Mouse (Mus musculus) ES-CJ7 (cell line): ENCODE data around the gene Ppp1r14c.
"Not testable (repeated sequence)": the region's sequence is repeated elsewhere in the genome, so short reads cannot be mapped to it uniquely, and the experiment has no call there.

Source experiments
- DNase-seq: peaks from one replicate; pipeline ENCODE4 v3.0.0; 2011; ENCODE audit warnings: low read depth, low spot score

Gene Ppp1r14c

GRCm38 (mm10) chr10:3466135-3466626, 100.3 kb downstream of the Ppp1r14c start:
- DNase-seq = no peak

GRCm38 (mm10) chr10:3468590-3468989, 102.7 kb downstream of the Ppp1r14c start:
- DNase-seq = no peak

GRCm38 (mm10) chr10:3476611-3477010, 110.8 kb downstream of the Ppp1r14c start:
- DNase-seq = no peak

DNA sequence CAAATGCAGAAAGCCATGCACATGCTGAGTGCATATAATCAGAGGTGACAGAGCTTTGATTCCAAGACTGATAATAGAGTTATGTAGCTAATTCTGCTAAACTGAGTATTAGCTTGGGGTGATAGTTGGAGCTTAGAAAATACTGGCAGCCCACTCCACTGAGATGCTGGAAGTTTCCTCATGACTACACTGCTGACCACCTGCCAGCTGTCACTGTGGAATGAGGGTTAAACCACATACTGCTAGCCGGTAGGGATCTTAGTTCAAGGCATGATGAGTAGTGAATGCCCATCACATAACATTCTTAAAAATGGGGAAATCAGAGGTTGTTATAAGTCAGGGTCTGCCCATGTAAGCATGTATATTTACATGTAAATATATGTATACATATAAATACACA, 113.9 kb downstream of the Ppp1r14c start:
- no peak for DNase-seq

DNA sequence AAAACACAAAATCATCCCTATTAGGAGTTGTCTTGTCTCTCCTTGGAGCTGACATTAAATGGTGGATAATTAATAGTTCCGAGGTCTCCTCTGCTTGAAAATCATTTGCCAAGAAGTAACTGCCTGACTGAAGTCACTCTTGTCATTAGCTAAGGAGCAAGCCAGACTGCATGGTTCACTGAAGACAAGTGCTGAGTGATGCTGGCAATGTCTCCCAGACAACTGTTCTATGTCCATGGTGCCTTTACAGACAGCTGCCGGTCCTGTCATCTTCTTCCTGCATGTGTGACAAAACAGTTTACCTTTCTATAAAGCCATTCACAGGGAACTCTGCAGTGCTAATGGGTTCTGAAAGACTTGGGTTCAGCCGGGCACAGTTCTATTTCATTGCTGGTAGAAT, 124.2 kb downstream of the Ppp1r14c start:
- no peak for DNase-seq

DNA sequence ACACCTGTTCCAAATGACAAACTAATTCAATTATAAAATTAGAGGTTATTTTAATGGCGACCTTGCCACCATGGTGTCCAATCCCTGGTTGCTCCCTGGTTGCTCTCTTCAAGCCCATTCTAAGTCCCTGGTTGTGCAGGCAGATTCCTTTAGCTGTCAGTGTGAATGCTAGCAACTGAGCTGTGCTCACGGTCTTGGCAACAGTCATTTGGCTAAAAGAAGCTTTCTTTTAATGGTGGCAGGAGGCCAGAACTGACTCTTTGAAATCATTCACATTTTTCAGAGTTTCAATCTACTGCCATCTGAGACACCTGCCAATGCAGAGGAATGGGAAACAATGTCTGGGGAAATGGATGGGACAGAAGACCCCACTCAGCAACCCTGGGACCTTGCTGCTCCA, 130.9 kb downstream of the Ppp1r14c start:
- no peak for DNase-seq

GRCm38 (mm10) chr10:3500846-3501245, 135.0 kb downstream of the Ppp1r14c start:
- DNase-seq = not testable (repeated sequence)

DNA sequence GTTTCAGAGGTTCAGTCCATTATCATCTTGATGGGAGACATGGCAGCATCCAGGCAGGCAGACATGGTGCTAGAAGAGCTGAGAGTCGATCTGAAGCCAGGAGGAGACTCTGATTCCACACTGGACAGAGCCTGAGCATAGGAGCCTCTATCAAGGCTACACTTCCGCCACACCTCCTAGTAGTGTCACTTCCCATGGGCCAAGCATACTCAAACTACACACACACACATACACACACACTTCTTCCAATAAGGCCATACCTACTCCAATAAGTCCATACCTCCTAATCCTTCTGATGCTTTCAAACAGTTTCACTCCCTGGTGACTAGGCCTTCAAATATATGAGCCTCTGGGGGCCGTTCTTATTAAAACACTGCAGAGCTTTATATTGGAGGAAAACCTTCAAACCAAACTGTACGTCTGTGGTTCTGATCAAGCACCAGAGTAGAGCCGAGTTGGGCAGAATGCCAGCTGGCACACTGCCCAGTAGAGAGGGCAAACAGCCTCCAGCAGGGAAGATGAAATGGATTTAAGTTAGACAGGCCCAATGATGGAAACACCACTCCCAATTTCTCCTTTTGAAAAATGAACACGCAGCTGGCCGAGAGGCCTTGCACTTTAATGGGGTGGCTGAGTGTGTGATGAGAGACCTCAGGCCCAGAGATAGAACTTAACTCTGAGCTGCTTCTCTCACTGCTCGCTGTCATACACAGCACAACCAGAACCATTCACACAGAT, 141.8 kb downstream of the Ppp1r14c start:
- no peak for DNase-seq

- no peak for DNase-seq
Measured at GRCm38 (mm10) chr10:3508222-3508588, 142.3 kb downstream of the Ppp1r14c start.

DNA sequence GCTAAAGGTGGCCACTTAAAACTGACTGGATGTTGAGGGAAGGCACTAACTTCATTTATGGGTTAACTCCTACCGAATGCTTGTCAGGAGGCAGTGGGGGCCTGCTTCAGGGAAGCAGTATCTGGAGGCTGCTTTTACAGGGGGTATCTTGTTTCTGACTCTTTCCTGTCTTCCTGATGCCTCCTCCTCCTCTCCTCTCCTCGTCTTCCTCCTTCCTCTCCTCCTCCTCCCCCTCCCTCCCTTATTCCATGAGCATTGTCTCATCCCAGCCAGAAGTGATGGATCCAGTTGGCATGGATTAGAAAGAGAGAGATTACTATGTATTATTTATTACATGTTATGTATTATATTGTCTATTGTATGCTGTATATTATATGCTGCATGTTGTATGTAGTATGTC, 142.9 kb downstream of the Ppp1r14c start:
- no peak for DNase-seq

- DNase-seq = no peak
Measured at GRCm38 (mm10) chr10:3509663-3510277, 143.9 kb downstream of the Ppp1r14c start.

DNA sequence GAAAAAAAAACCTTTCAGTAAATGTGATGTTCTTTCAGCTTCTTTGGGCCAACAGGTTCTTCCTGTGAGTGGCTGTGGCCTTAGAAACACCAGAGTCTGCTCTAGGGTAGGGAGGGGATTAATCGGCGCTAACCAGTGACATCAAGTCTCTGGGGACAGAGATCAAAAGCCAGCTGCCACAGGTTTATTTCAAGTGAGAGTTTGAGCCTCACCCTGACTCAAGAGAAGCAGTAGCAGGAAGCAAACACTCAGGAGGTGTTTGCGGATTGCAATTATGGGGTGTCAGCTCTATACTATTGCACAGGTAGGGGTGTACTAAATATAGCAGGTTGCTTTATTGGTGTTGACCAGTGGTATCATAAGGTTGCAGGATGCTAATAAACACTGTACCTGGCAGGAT, 144.6 kb downstream of the Ppp1r14c start:
- DNase-seq = no peak

GRCm38 (mm10) chr10:3511401-3511800, 145.5 kb downstream of the Ppp1r14c start:
- no peak for DNase-seq

DNA sequence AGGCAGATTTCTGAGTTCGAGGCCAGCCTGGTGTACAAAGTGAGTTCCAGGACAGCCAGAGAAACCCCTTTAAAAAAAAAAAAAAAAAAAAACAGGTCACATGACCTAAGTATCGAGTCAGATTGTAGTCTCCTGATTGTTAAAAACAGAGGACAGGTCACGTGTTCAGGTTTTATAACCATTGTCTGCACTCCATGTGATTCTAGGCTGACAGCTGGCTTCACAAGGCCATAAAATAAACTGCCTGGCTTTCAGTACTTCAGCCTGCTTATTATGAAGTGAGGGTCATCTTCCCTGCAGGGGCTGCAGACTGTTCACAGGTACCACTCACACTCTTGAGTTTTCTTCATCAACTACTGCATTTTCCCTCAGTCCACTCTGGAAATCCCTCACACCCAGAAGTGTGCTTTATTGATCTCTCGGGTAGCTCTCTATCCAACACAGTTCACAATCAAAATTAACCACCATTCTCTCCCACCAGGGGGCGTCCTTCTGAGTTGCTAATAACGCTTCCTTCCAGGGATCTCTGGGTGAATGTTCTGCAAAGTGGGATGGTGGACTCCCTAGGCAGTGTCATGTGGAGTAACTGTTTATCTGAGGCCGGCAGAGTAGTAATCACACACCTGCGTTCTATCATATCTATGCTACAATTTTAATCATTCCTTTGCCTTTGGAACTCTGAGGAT, 146.9 kb downstream of the Ppp1r14c start:
- no peak for DNase-seq

- DNase-seq = no peak
Measured at GRCm38 (mm10) chr10:3513947-3514346, 148.1 kb downstream of the Ppp1r14c start.
